10 mouse cellular contexts compared by ENCODE assay signal in the genomic region with DNA sequence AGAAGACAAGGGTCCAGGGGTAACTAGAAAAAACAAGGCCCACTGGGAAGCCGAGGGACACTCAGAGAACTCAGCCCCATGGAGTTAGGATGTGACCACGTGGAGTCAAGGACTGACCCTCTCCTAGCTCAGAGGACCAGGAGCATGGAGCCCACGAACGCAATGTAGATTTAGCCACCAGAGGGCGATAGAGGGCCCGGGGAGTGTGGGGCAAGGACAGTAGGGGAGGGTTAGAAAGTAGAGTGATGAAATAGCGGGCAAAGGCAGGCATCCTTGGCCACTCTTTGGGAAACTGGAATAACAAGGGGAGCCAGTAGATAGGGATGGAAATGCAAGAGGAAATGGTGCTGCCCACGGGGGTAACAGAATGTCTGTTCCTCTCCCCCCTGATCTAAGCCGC. TPM values are rescaled to one million over a fixed set of nuclear protein-coding genes. Genes with fewer than 3 reads are reported as not detected.
DNase-seq lines count a peak whose midpoint lies in the region; ATAC-seq and TF ChIP-seq lines count a peak whose summit lies in the region.
"Had no signal": no experiment of that assay in that cellular context is flagged by ENCODE, and none has a peak within 500 bp of the region (broad histone marks: within the 10 kb centered on the region; RNA-seq: fewer than 3 reads in every experiment).

No protein-coding gene starts in this region.

- DNase-seq in kidney, adult 9 months: peak; percentile 10
- DNase-seq in kidney, adult 11 months: no peak
- peak; percentile 79 for DNase-seq in ES-CJ7 (ENCODE audit: low read depth, low spot score)
- peak; percentile 58 for DNase-seq in thymus, postnatal 14 days
- no peak for DNase-seq in right cerebral cortex, postnatal 10 days (ENCODE audit: low spot score in 2 of 2)
- no peak for DNase-seq in ovary, adult 18-20 months (ENCODE audit: low spot score)

- no peaks in the 10 kb centered on the region for H3K36me3 ChIP-seq in lung, embryonic 16.5 days (ENCODE audit: control insufficient read depth, insufficient read depth, low read length)

- no peak overlapping the region for H3K4me3 ChIP-seq in bone marrow, adult 2 months (replicated peaks; ENCODE audit: control insufficient read depth, low read depth, low read length)
- no peak overlapping the region for H3K4me3 ChIP-seq in lung, embryonic 16.5 days (ENCODE audit: low read length)
- H3K4me3 ChIP-seq: erythroblast, embryonic 14.5 days had no signal

- no peaks in the 10 kb centered on the region for H3K27me3 ChIP-seq in lung, embryonic 16.5 days (ENCODE audit: control insufficient read depth, insufficient read depth, low read depth, low read length)

- 34% methylated on average over 9 of the region's 9 CpGs for WGBS in bone marrow, adult 2 months
- WGBS in lung, embryonic 16.5 days: 49% methylated on average over 9 of the region's 9 CpGs

- ATAC-seq in lung, embryonic 16.5 days (ENCODE audit: low read depth): 0 out of 2 replicates have a peak, but pooled peaks have one; percentile 12

- TF ChIP-seq CTCF in bone marrow, adult 2 months (IDR thresholded peaks at IDR 0.05; ENCODE audit: control insufficient read depth, insufficient read depth, low read length): peak; percentile 69

- no peak overlapping the region for H3K4me2 ChIP-seq in lung, embryonic 16.5 days (ENCODE audit: low read depth, low read length)

- H3K27ac ChIP-seq in bone marrow, adult 2 months (ENCODE audit: control insufficient read depth, insufficient read depth, low read depth, low read length, poor library complexity): no peak overlapping the region
- H3K27ac ChIP-seq in lung, embryonic 16.5 days (ENCODE audit: low read length): no peak overlapping the region
- H3K27ac ChIP-seq: macrophage had no signal

- no peak overlapping the region for H3K9ac ChIP-seq in lung, embryonic 16.5 days (ENCODE audit: low read length)

- no peaks in the 10 kb centered on the region for H3K9me3 ChIP-seq in lung, embryonic 16.5 days (ENCODE audit: control insufficient read depth, low read length)

- H3K4me1 ChIP-seq in bone marrow, adult 2 months (ENCODE audit: control insufficient read depth, insufficient read depth, low read length): no peaks in the 10 kb centered on the region
- H3K4me1 ChIP-seq in lung, embryonic 16.5 days (replicated peaks; ENCODE audit: control insufficient read depth, insufficient read depth, low read length): no peaks in the 10 kb centered on the region

- TF ChIP-seq POLR2A in bone marrow, adult 2 months (IDR thresholded peaks at IDR 0.05; ENCODE audit: borderline replicate concordance, control insufficient read depth, low read depth, low read length): no peak

RNA-seq across cellular contexts. Expression of a gene that starts 26.5 kb away (rescaled TPM):
- polyA plus RNA-seq in bone marrow, adult 2 months (2011; ENCODE audit: insufficient read depth, insufficient read length, low replicate concordance, missing spikeins): not detected in 2 replicates
- 0.20 and 0.25 TPM in 2 replicates for polyA plus RNA-seq in lung, embryonic 16.5 days (2015; fragmentation: Nextera tagmentation; extraction: Ambion mirVana)
- polyA plus RNA-seq: erythroblast, embryonic 14.5 days; macrophage had no signal

Comparison
In these comparisons a context has a peak if more than half of its experiments do, and no peak if none do; other contexts are left out.
1. DNase-seq: peak in kidney, adult 9 months (single experiment), ES-CJ7 (single experiment) and thymus, postnatal 14 days (single experiment); none in kidney, adult 11 months (single experiment), right cerebral cortex, postnatal 10 days (0 of 2) and ovary, adult 18-20 months (single experiment).